Comparison of ENCODE assay signal across 8 mouse cellular contexts in the genomic region with DNA sequence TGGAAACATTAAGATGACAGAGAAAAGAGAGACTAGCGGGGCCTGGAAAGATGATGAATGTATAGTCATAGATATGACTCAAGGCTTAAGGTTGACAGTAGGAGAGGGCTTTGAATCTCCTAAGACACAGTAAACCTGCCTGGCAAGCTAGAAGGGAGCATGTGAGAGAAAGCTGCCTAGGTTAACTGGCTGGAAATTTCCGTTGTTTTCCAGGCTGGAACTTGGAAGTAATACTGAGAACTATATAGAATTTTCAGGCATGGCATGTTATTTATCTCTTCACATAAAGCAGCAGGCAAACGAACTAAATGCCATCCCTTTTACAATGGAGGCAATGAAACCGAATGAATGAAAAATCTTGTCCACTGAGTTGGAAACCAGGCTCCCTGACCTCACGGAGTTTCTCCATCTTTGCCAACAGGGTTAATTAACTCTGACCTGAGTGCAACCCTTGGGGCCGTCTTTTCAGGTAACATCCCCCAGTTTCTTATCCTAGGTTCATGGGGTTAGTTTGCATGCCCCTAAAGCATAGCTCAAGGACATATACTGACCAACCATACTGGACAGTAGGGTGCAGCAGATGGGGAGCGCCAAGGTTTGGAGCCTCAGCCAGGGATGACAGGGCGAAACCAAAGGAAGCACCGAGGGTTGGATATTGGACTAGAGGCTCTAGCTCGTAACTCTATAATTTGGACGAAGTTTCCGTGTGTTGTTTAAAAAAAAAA. TPM values are rescaled to one million over a fixed set of nuclear protein-coding genes. Genes with fewer than 3 reads are reported as not detected.
A peak's percentile ranks its signal among the peaks of the same experiment; 100 is the strongest.
DNase-seq lines count a peak whose midpoint lies in the region; ATAC-seq and TF ChIP-seq lines count a peak whose summit lies in the region.

No protein-coding gene starts in this region.

- H3K9me3 ChIP-seq in heart, postnatal 0 days (replicated peaks; ENCODE audit: control insufficient read depth, low read length) = no peaks in the 10 kb centered on the region
- H3K9me3 ChIP-seq in liver, embryonic 16.5 days (replicated peaks; ENCODE audit: control insufficient read depth, low read length) = no peaks in the 10 kb centered on the region

- no peak for ATAC-seq in heart, postnatal 0 days (ENCODE audit: insufficient read depth, low read depth)
- no peak for ATAC-seq in liver, embryonic 16.5 days (ENCODE audit: low read depth)

- peak overlapping the region; percentile 56 for H3K27ac ChIP-seq in cerebellum, adult 2 months (ENCODE audit: insufficient read depth, low read length)
- H3K27ac ChIP-seq in heart, postnatal 0 days (ENCODE audit: low read depth) = peak overlapping the region; percentile 97; the same call in 1 of the 2 replicates
- H3K27ac ChIP-seq in liver, embryonic 16.5 days (ENCODE audit: low read length) = no peak overlapping the region

- H3K4me2 ChIP-seq in heart, postnatal 0 days (ENCODE audit: low read depth, low read length) = peak overlapping the region; percentile 92
- H3K4me2 ChIP-seq in liver, embryonic 16.5 days (ENCODE audit: low read depth, low read length) = peak overlapping the region; percentile 66; the same call in 1 of the 2 replicates

- peaks cover 24% of the 10 kb centered on the region for H3K4me1 ChIP-seq in cerebellum, adult 2 months (ENCODE audit: control insufficient read depth, insufficient read depth, low read length)
- peaks cover 27% of the 10 kb centered on the region for H3K4me1 ChIP-seq in heart, postnatal 0 days (ENCODE audit: control insufficient read depth, insufficient read depth)
- H3K4me1 ChIP-seq in liver, embryonic 16.5 days (ENCODE audit: control insufficient read depth, low read depth, low read length) = peaks cover 16% of the 10 kb centered on the region

- TF ChIP-seq POLR2A in cerebellum, adult 2 months (IDR thresholded peaks at IDR 0.05; ENCODE audit: borderline replicate concordance, insufficient read depth, low read length) = no peak

- 0 out of 2 replicates have a peak overlapping the region, but pooled peaks have one; percentile 19 for H3K9ac ChIP-seq in heart, postnatal 0 days (replicated peaks; ENCODE audit: low read depth, low read length)
- H3K9ac ChIP-seq in liver, embryonic 16.5 days (ENCODE audit: low read depth, low read length) = no peak overlapping the region

- H3K36me3 ChIP-seq in heart, postnatal 0 days (replicated peaks; ENCODE audit: control insufficient read depth, insufficient read depth, low read length) = peaks cover 5% of the 10 kb centered on the region; the same call in 1 of the 2 replicates
- no peaks in the 10 kb centered on the region for H3K36me3 ChIP-seq in liver, embryonic 16.5 days (ENCODE audit: control insufficient read depth, insufficient read depth)

- TF ChIP-seq EP300 in heart, postnatal 0 days (IDR thresholded peaks at IDR 0.05; ENCODE audit: low read depth) = no peak

- no peaks in the 10 kb centered on the region for H3K27me3 ChIP-seq in cerebellum, adult 2 months (ENCODE audit: control insufficient read depth, insufficient read depth, low read length)
- no peaks in the 10 kb centered on the region for H3K27me3 ChIP-seq in heart, postnatal 0 days (ENCODE audit: control insufficient read depth, insufficient read depth, low read length)
- H3K27me3 ChIP-seq in liver, embryonic 16.5 days (ENCODE audit: control insufficient read depth, insufficient read depth, low read depth, low read length) = no peaks in the 10 kb centered on the region; the same call in 1 of the 2 replicates

- peak overlapping the region; percentile 55 for H3K4me3 ChIP-seq in cerebellum, adult 2 months (replicated peaks; ENCODE audit: insufficient read depth, low read depth, low read length)
- H3K4me3 ChIP-seq in heart, postnatal 0 days (ENCODE audit: low read depth, low read length) = peak overlapping the region; percentile 93
- no peak overlapping the region for H3K4me3 ChIP-seq in liver, embryonic 16.5 days (ENCODE audit: low read depth, low read length)

- TF ChIP-seq CTCF in cerebellum, adult 2 months (IDR thresholded peaks at IDR 0.05; ENCODE audit: borderline replicate concordance, insufficient read depth, low read depth, low read length) = no peak
- no peak for TF ChIP-seq CTCF in heart, postnatal 0 days (IDR thresholded peaks at IDR 0.05; ENCODE audit: low read depth)

- peak; percentile 92 for DNase-seq in heart, adult 11 months
- DNase-seq in heart, adult 18-20 months = no peak
- peak; percentile 68 to 75 for DNase-seq in cerebellum, adult 2 months
- no peak for DNase-seq in heart, postnatal 0 days (ENCODE audit: low spot score)
- DNase-seq in thymus, postnatal 25 days = no peak
- no peak for DNase-seq in left cerebral cortex, adult 18-20 months (ENCODE audit: low spot score in 2 of 2)
- DNase-seq in ovary, postnatal 14 days (ENCODE audit: low spot score) = no peak

- WGBS in cerebellum, adult 2 months = 16% methylated on average over 12 of the region's 12 CpGs
- WGBS in heart, postnatal 0 days = 41% methylated on average over 12 of the region's 12 CpGs
- WGBS in liver, embryonic 16.5 days (ENCODE audit: insufficient replicate concordance) = 41% methylated on average over 12 of the region's 12 CpGs

RNA-seq across cellular contexts. Expression of a gene that starts 1.0 kb away (rescaled TPM):
- 10 to 100 TPM; 50.2 to 51.8 TPM for total RNA-seq in heart, adult 18-20 months (2021)
- 123 and 129 TPM in 2 replicates for polyA plus RNA-seq in cerebellum, adult 2 months (2012; rRNA removed)
- total RNA-seq in heart, postnatal 0 days (2014; rRNA removed; ENCODE audit: low replicate concordance) = 96.2 and 140 TPM in 2 replicates
- 86.4 and 89.9 TPM in 2 replicates for polyA plus RNA-seq in heart, postnatal 0 days (2015; fragmentation: Nextera tagmentation; extraction: Ambion mirVana)
- polyA plus RNA-seq in liver, embryonic 16.5 days (2015; fragmentation: Nextera tagmentation; extraction: Ambion mirVana) = 35.2 and 43.2 TPM in 2 replicates
- 10 to 100 TPM; 48.9 to 51.2 TPM for total RNA-seq in left cerebral cortex, adult 18-20 months (2021)

RNA-seq across cellular contexts. Expression of a gene that starts 24.0 kb away (rescaled TPM):
- total RNA-seq in heart, adult 18-20 months (2021) = under 1 TPM; 0.35 to 0.44 TPM
- polyA plus RNA-seq in cerebellum, adult 2 months (2012; rRNA removed) = 102 and 117 TPM in 2 replicates
- total RNA-seq in heart, postnatal 0 days (2014; rRNA removed; ENCODE audit: low replicate concordance) = 0.88 and 1.4 TPM in 2 replicates
- polyA plus RNA-seq in heart, postnatal 0 days (2015; fragmentation: Nextera tagmentation; extraction: Ambion mirVana) = 0.08 TPM in 2 replicates
- not detected in 2 replicates for polyA plus RNA-seq in liver, embryonic 16.5 days (2015; fragmentation: Nextera tagmentation; extraction: Ambion mirVana)
- 100 to 1,000 TPM; 115 to 123 TPM for total RNA-seq in left cerebral cortex, adult 18-20 months (2021)

RNA-seq across cellular contexts. Expression of a gene that starts 24.6 kb away (rescaled TPM):
- total RNA-seq in heart, adult 18-20 months (2021) = under 1 TPM; 0.20 to 0.26 TPM
- 0.43 and 0.46 TPM in 2 replicates for polyA plus RNA-seq in cerebellum, adult 2 months (2012; rRNA removed)
- 0.35 TPM in 1 of 2 replicates, not detected in the other for total RNA-seq in heart, postnatal 0 days (2014; rRNA removed; ENCODE audit: low replicate concordance)
- 0.33 and 0.48 TPM in 2 replicates for polyA plus RNA-seq in heart, postnatal 0 days (2015; fragmentation: Nextera tagmentation; extraction: Ambion mirVana)
- polyA plus RNA-seq in liver, embryonic 16.5 days (2015; fragmentation: Nextera tagmentation; extraction: Ambion mirVana) = 7.3 and 8.4 TPM in 2 replicates
- under 1 TPM in 1 of 2 experiments, not detected in 1; 0.23 TPM for total RNA-seq in left cerebral cortex, adult 18-20 months (2021)

RNA-seq across cellular contexts. Expression of a gene that starts 51.6 kb away (rescaled TPM):
- total RNA-seq in heart, adult 18-20 months (2021) = not detected
- polyA plus RNA-seq in cerebellum, adult 2 months (2012; rRNA removed) = 0.33 and 1.0 TPM in 2 replicates
- not detected in 2 replicates for total RNA-seq in heart, postnatal 0 days (2014; rRNA removed; ENCODE audit: low replicate concordance)
- not detected in 2 replicates for polyA plus RNA-seq in heart, postnatal 0 days (2015; fragmentation: Nextera tagmentation; extraction: Ambion mirVana)
- polyA plus RNA-seq in liver, embryonic 16.5 days (2015; fragmentation: Nextera tagmentation; extraction: Ambion mirVana) = not detected in 2 replicates
- not detected for total RNA-seq in left cerebral cortex, adult 18-20 months (2021)

RNA-seq across cellular contexts. Expression of a gene that starts 56.8 kb away (rescaled TPM):
- not detected for total RNA-seq in heart, adult 18-20 months (2021)
- polyA plus RNA-seq in cerebellum, adult 2 months (2012; rRNA removed) = 0.72 and 0.84 TPM in 2 replicates
- not detected in 2 replicates for total RNA-seq in heart, postnatal 0 days (2014; rRNA removed; ENCODE audit: low replicate concordance)
- polyA plus RNA-seq in heart, postnatal 0 days (2015; fragmentation: Nextera tagmentation; extraction: Ambion mirVana) = not detected in 2 replicates
- not detected in 2 replicates for polyA plus RNA-seq in liver, embryonic 16.5 days (2015; fragmentation: Nextera tagmentation; extraction: Ambion mirVana)
- total RNA-seq in left cerebral cortex, adult 18-20 months (2021) = not detected

Comparison
In these comparisons a context has a peak if more than half of its experiments do, and no peak if none do; other contexts are left out.
1. DNase-seq: peak in heart, adult 11 months (single experiment) and cerebellum, adult 2 months (2 of 2); none in heart, adult 18-20 months (0 of 2), heart, postnatal 0 days (single experiment), thymus, postnatal 25 days (single experiment), left cerebral cortex, adult 18-20 months (0 of 2) and ovary, postnatal 14 days (single experiment).
2. RNA of a gene that starts 24.0 kb away (total RNA-seq): 115 to 123 TPM in left cerebral cortex, adult 18-20 months; 0.88 to 1.4 TPM in heart, postnatal 0 days and 0.35 to 0.44 TPM in heart, adult 18-20 months; every median in the first group is over 10 times any median in the second.